Mouse (Mus musculus): ENCODE data around the gene Soat2.

The Soat2 gene

GRCm38 (mm10) chr15:102113674-102114073 is 36.7 kb upstream of the Soat2 start:
- no peak for DNase-seq (ENCODE audit: low spot score in 2 of 2)

DNA sequence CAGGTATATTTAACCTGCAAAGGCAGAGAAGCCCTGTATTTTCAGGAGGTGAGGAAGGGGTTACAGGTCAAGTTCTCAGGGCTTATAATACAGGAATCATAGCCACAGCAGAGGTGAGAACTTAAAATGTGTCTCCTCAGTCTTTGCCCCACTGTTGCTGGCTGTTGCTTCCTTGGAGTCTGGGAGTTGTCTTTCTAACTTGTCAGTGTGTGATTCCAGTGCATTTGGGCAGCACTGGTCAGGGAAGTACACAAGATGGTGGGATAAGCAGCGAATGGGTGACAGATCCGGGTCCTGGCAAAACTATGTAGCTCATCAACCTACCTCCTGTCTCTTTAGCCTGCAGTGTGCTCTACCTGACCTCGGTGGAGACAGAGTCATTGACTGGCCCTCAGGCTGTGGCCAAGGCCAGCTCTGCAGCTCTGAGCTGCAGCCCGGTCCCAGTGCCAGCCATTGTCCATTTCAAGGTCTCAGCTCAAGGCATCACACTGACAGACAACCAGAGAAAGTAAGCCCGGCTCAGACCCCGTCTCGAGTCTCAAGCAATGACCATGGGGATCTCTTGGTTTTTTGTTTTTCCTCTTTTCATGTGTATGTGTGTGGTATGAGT is 35.6 kb upstream of the Soat2 start:
- DNase-seq (ENCODE audit: low spot score in 2 of 2), result no peak

GRCm38 (mm10) chr15:102115731-102116231 is 34.5 kb upstream of the Soat2 start:
- DNase-seq (ENCODE audit: low spot score in 2 of 2), result no peak

- DNase-seq (ENCODE audit: low spot score in 2 of 2), result peak in 1 of 2 experiments; percentile 47
Observed at GRCm38 (mm10) chr15:102116753-102117415, 33.4 kb upstream of the Soat2 start.

GRCm38 (mm10) chr15:102117461-102118443 is 32.6 kb upstream of the Soat2 start:
- no peak for DNase-seq (ENCODE audit: low spot score in 2 of 2)

GRCm38 (mm10) chr15:102118591-102118990 is 31.7 kb upstream of the Soat2 start:
- DNase-seq (ENCODE audit: low spot score in 2 of 2), result no peak

- no peak for DNase-seq (ENCODE audit: low spot score in 2 of 2)
Observed at GRCm38 (mm10) chr15:102119121-102119830, 31.1 kb upstream of the Soat2 start.

DNA sequence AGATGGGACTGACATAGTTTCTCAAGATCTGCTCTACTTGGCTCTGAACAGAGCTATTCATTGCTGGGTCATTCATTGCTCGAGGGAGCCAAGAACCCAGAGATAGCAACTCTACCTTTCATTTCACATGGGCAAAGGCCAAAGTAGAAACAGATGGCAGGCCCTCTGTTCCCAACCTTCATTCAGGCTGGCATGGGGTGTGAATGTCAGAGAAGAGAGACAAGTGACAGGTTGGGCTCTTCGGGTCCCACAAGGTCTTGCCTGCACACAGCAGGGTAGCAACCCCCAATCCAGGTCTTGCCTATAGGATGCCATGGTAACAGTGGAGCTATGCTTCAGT is 30.5 kb upstream of the Soat2 start:
- no peak for DNase-seq (ENCODE audit: low spot score in 2 of 2)

GRCm38 (mm10) chr15:102120530-102120929 is 29.8 kb upstream of the Soat2 start:
- DNase-seq (ENCODE audit: low spot score in 2 of 2), result no peak

GRCm38 (mm10) chr15:102126303-102126702 is 24.0 kb upstream of the Soat2 start:
- peak in 1 of 2 experiments; percentile 33 for DNase-seq (ENCODE audit: low spot score in 2 of 2)

DNA sequence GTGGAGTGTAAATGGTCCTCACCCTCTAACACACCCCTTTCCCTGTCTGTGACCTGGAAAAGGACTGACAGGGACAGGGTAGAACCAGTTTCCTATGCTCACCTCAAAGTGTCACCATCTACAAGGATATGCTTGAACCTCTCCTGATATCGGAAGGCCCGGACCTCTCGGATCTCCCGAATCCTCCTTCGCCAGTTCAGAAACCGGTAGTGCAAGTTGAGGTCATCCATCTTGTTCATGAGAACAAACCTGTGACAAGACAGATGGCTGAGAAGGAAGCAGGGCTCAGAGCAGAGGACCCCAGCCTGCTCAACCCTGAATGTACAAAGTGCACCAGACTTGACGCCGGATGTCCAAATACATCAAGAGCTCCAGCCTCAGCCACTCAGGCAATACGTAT is 17.0 kb upstream of the Soat2 start:
- no peak for DNase-seq (ENCODE audit: low spot score in 2 of 2)

- no peak for DNase-seq (ENCODE audit: low spot score in 2 of 2)
Observed at GRCm38 (mm10) chr15:102134709-102135108, 15.6 kb upstream of the Soat2 start.

DNA sequence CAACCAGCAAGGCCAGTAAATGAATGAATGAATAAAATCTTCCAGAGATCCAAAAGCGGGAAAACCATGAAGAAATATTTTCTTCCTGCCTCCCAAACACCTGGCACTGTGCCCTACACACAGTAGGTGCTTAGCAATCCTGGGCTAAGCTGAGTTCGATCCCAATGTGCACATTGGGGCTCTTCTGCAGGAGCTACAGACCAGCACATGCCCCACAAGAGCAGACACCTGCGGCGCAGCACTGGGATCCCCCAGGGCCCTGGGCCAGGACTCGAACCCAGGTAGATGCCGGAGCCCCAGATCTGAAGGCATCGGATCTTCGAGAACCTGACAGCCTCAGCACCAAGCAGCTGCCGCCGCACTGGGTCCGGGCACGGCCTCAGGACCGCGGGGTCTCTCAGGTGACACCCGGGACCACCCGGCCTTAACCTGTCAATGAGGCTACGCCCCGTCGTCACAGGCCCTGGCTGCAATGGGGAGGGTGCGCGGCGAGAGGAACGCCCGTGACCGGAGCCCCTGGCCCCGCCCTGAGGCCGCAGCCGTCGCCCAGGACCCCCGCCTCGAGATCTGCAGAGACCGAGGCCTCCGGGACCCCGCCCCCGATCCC is 14.7 kb upstream of the Soat2 start:
- DNase-seq (ENCODE audit: low spot score in 2 of 2), result no peak

GRCm38 (mm10) chr15:102136129-102136758 is 14.1 kb upstream of the Soat2 start, which contains the start of gene Spryd3:
TSS of gene Spryd3 (minus strand) at chr15:102136234.
- peak; percentile 97 to 98 for DNase-seq (ENCODE audit: low spot score in 2 of 2)

DNA sequence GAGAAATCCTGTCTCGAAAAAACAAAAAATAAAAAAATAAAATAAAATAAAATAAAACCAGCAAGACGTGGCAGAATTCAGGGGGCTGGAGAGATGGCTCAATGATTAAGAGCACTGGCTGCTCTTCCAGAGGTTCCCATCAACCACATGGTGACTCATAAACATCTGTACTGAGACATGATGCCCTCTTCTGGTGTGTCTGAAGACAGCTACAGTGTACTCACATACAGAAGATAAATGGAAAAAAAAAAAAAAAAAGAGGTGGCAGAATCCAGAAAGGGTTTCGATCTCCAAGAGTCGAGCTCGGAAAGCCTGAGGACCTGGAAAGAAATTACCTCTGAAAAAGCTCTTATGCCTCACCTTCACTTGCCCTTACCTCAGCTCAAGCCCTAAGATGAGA is 9.2 kb upstream of the Soat2 start:
- no peak for DNase-seq (ENCODE audit: low spot score in 2 of 2)

- no peak for DNase-seq (ENCODE audit: low spot score in 2 of 2)
Observed at GRCm38 (mm10) chr15:102142914-102143912, 7.1 kb upstream of the Soat2 start.

GRCm38 (mm10) chr15:102144274-102144711 is 6.0 kb upstream of the Soat2 start, which contains the start of gene Igfbp6:
TSS of gene Igfbp6 (plus strand) at chr15:102144362.
- no peak for DNase-seq (ENCODE audit: low spot score in 2 of 2)

GRCm38 (mm10) chr15:102144726-102145125 is 5.6 kb upstream of the Soat2 start:
- DNase-seq (ENCODE audit: low spot score in 2 of 2), result no peak

- no peak for DNase-seq (ENCODE audit: low spot score in 2 of 2)
Observed at GRCm38 (mm10) chr15:102145330-102145729, 5.0 kb upstream of the Soat2 start.

Data from right cerebral cortex, postnatal 10 days (tissue).